Mouse (Mus musculus) liver, adult 2 months (tissue): Measurements from ENCODE around the gene Zfp148. TPM values are rescaled to one million over a fixed set of nuclear protein-coding genes. Genes with fewer than 3 reads are reported as not detected.
"Not testable (repeated sequence)": the region's sequence is repeated elsewhere in the genome, so short reads cannot be mapped to it uniquely, and the experiment has no call there.

ENCODE experiments used
- DNase-seq: peaks from one replicate; pipeline ENCODE4 v3.0.0-alpha.2; 2011; ENCODE audit warnings: low read depth, low spot score; ENCODE audit errors: extremely low read depth
- H3K27ac ChIP-seq: fragments of 200-500 bp; replicated peaks from 2 replicates; pipeline ENCODE4 v1.5.1; 2012; ENCODE audit warnings: low read depth, mild to moderate bottlenecking, control low read depth, inconsistent platforms, low read length; ENCODE audit not compliant: insufficient read depth
- H3K27me3 ChIP-seq: fragments of 200-500 bp; 2 replicates; pipeline ENCODE4 v1.6.1; 2012; ENCODE audit warnings: mild to moderate bottlenecking, moderate library complexity, low read length, inconsistent platforms; ENCODE audit not compliant: control insufficient read depth, insufficient read depth
- H3K36me3 ChIP-seq: fragments of 200-500 bp; 2 replicates; pipeline ENCODE4 v1.6.1; 2012; ENCODE audit warnings: low read length, inconsistent platforms; ENCODE audit not compliant: control insufficient read depth, insufficient read depth
- H3K4me1 ChIP-seq: fragments of 200-500 bp; 2 replicates; pipeline ENCODE4 v1.6.1; 2011; ENCODE audit warnings: low read length; ENCODE audit not compliant: control insufficient read depth, insufficient read depth
- H3K4me3 ChIP-seq: fragments of 200-500 bp; 2 replicates; pipeline ENCODE4 v1.5.1; 2011; ENCODE audit warnings: low read depth, mild to moderate bottlenecking, control low read depth, low read length, moderate library complexity; ENCODE audit not compliant: insufficient read depth
- H3K79me2 ChIP-seq: fragments of 200-500 bp; 2 replicates; pipeline ENCODE4 v1.6.1; 2012; ENCODE audit warnings: inconsistent platforms, mild to moderate bottlenecking, low read length, moderate library complexity; ENCODE audit not compliant: control insufficient read depth, insufficient read depth
- H3K9ac ChIP-seq: fragments of 200-500 bp; 2 replicates; pipeline ENCODE4 v1.6.1; 2012; ENCODE audit warnings: low read depth, mild to moderate bottlenecking, control low read depth, inconsistent platforms, low read length
- CTCF ChIP-seq: fragments of 200-500 bp; IDR thresholded peaks from 2 replicates; pipeline ENCODE4 v1.5.1; 2011; ENCODE audit warnings: low read depth, low read length, control low read depth
- POLR2A ChIP-seq: fragments of 200-500 bp; IDR thresholded peaks from 2 replicates; pipeline ENCODE4 v1.6.1; 2011; ENCODE audit warnings: low read length, control low read depth; ENCODE audit not compliant: insufficient read depth; ENCODE audit errors: extremely low read depth
- WGBS: fragments of 180-500 bp; shearing (Covaris S2); methylation state at CpG from one replicate; pipeline ENCODE4 v1.1.7; 2018; 5-methylcytosine and 5-hydroxymethylcytosine counted together
- polyA plus RNA-seq: library from polyadenylated mRNA; depleted of rRNA; stranded (reverse); fragments of >200 nt; gene quantifications from 2 replicates; pipeline ENCODE4 v1.2.3, GENCODE M21; 2012; rRNA removed
- total RNA-seq: library from RNA; depleted of rRNA; stranded (reverse); fragments of >200 nt; gene quantifications from 2 replicates; pipeline ENCODE4 v1.2.3, GENCODE M21; 2014; rRNA removed

Gene Zfp148
- 15.4 and 15.6 TPM in 2 replicates for total RNA-seq
- 4.3 TPM in 2 replicates for polyA plus RNA-seq

- peak within 1 kb of the TSS; percentile 73 for H3K4me3 ChIP-seq
- peak; percentile 84 for DNase-seq
- WGBS, result under 1% methylated on average over 50 of the region's 50 CpGs
Observed at GRCm38 (mm10) chr16:33379944-33380881, at the start of gene Zfp148. Gene Zfp148, plus strand, starts transcription at chr16:33380836.

DNA sequence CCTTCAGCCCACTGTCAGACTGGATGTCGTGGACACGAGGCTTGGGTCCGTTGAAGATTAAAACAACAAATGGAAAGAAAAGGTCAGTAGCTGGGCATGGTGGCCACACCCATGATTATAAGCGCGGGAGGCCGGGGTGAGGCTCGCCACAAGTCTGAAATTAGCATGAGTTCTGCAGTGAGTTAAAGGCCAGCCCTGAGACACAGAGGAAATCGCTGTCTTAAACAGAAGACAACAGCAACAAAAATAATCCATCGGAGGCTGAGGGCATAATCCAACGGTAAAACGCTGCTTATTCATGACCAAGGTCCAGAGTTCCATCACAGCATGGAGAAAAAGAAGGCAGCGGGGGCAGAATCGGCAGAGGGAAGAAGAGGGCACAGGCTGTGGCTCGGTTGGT lies 47.6 kb upstream of the Zfp148 start:
- DNase-seq, result no peak
- TF ChIP-seq POLR2A (no peak), CTCF (no peak)
- 92% methylated on average over 14 of the region's 14 CpGs for WGBS
- Histone ChIP-seq H3K9ac (no peak overlapping the region), H3K4me3 (no peak overlapping the region), H3K79me2 (no peaks in the 10 kb centered on the region), H3K27ac (no peak overlapping the region), H3K36me3 (no peaks in the 10 kb centered on the region), H3K27me3 (no peaks in the 10 kb centered on the region), H3K4me1 (peaks cover 4% of the 10 kb centered on the region; the same call in 1 of the 2 replicates)

More at GRCm38 (mm10) chr16:33379944-33380881, at the start of gene Zfp148:
- H3K27ac ChIP-seq, result peak within 1 kb of the TSS; percentile 98
- peak within 1 kb of the TSS; percentile 93 for H3K9ac ChIP-seq
- H3K36me3 ChIP-seq, H3K4me1 ChIP-seq, H3K27me3 ChIP-seq: not testable (repeated sequence)
- peaks cover 29% of the 10 kb centered on the region; the same call in 1 of the 2 replicates for H3K79me2 ChIP-seq

GRCm38 (mm10) chr16:33337177-33337576 lies 43.5 kb upstream of the Zfp148 start:
- no peak overlapping the region; the same call in 1 of the 2 replicates for H3K9ac ChIP-seq
- H3K36me3 ChIP-seq, result no peaks in the 10 kb centered on the region
- TF ChIP-seq POLR2A (no peak), CTCF (peak; percentile 85)
- no peaks in the 10 kb centered on the region for H3K27me3 ChIP-seq
- H3K27ac ChIP-seq, result peak overlapping the region; percentile 52
- peaks cover 14% of the 10 kb centered on the region for H3K4me1 ChIP-seq
- H3K79me2 ChIP-seq, result no peaks in the 10 kb centered on the region
- peak; percentile 97 for DNase-seq
- H3K4me3 ChIP-seq, result no peak overlapping the region
- 2% methylated on average over 8 of the region's 8 CpGs for WGBS

GRCm38 (mm10) chr16:33337681-33338080 lies 43.0 kb upstream of the Zfp148 start:
- Histone ChIP-seq H3K27me3 (no peaks in the 10 kb centered on the region), H3K4me1 (peaks cover 14% of the 10 kb centered on the region), H3K79me2 (no peaks in the 10 kb centered on the region), H3K27ac (peak overlapping the region; percentile 95), H3K4me3 (peak overlapping the region; percentile 31), H3K36me3 (no peaks in the 10 kb centered on the region), H3K9ac (peak overlapping the region; percentile 61)
- 37% methylated on average over 10 of the region's 10 CpGs for WGBS
- peak; percentile 60 for DNase-seq
- no peak for TF ChIP-seq CTCF
- TF ChIP-seq POLR2A, result no peak

DNA sequence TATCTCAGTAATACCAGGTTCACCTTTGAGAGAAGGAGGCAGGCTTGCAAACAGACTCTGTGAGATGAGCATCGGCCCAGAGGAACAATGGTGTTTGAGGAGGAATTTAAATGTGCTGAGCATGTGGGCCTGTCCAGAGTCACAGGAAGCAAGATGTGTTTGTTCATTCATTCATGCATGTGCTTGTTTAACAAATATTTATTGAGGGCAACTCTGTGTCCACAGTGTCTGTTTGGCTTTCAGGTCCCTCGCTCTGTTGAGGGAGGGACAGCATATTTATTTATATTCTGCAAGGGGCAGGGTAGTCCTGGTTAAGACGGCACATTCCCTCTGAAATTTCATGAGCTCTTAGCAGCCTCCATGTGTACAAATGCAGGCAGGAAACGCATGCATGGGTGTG lies 42.1 kb upstream of the Zfp148 start:
- no peak for TF ChIP-seq POLR2A
- Histone ChIP-seq H3K27ac (peak overlapping the region; percentile 95), H3K27me3 (no peaks in the 10 kb centered on the region), H3K4me1 (peaks cover 14% of the 10 kb centered on the region), H3K36me3 (no peaks in the 10 kb centered on the region), H3K4me3 (no peak overlapping the region), H3K79me2 (no peaks in the 10 kb centered on the region), H3K9ac (no peak overlapping the region)
- WGBS, result 16% methylated on average over 4 of the region's 4 CpGs
- DNase-seq, result peak; percentile 85

- DNase-seq, result no peak
- H3K27ac ChIP-seq, result peak overlapping the region; percentile 66
- no peak overlapping the region for H3K9ac ChIP-seq
- H3K27me3 ChIP-seq, result no peaks in the 10 kb centered on the region
- no peaks in the 10 kb centered on the region for H3K79me2 ChIP-seq
- TF ChIP-seq CTCF (no peak), POLR2A (no peak)
- 67% methylated on average over 2 of the region's 2 CpGs for WGBS
- H3K4me3 ChIP-seq, result no peak overlapping the region
- H3K36me3 ChIP-seq, result no peaks in the 10 kb centered on the region
- H3K4me1 ChIP-seq, result peaks cover 16% of the 10 kb centered on the region
Observed at GRCm38 (mm10) chr16:33339476-33339875, 41.2 kb upstream of the Zfp148 start.
